ENCODE assay signal across 21 mouse cellular contexts in the genomic region with DNA sequence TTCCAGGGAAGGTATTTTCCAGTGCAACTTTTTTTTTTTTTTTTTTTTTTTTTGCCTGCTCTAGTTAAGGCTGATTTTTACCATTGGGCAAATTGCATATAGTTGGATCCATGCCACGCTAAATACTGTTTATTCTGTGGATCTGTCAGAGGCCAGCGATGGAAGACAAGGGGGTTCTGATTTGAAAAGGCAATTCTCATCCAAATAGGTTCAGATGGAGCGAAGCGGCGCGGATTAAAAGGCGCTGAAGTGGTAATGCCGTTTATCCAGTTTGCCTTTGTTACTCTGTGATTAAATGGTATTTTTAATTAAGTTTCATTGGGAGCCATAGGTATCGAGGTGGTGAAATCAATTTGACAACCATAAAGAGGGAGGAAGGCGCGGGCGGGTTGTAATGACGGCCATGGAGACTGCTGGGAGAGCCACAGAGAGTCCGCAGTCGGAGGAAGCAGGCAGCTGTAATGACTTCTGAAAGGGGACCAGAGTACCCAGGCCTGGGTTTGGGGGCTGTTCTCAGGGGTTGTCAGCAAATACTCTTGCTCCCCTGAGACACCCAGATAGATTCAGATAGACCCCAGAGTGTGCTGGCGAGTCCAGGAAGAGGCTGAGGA.
A peak's percentile ranks its signal among the peaks of the same experiment; 100 is the strongest.
DNase-seq lines count a peak whose midpoint lies in the region; ATAC-seq and TF ChIP-seq lines count a peak whose summit lies in the region.
"Had no signal": no experiment of that assay in that cellular context is flagged by ENCODE, and none has a peak within 500 bp of the region (broad histone marks: within the 10 kb centered on the region; RNA-seq: fewer than 3 reads in every experiment).

No protein-coding gene starts in this region.

- H3K4me1 ChIP-seq in forebrain, embryonic 16.5 days (replicated peaks; ENCODE audit: control insufficient read depth, insufficient read depth, low read length) = peaks cover 13% of the 10 kb centered on the region
- H3K4me1 ChIP-seq in forebrain, embryonic 11.5 days (replicated peaks; ENCODE audit: control insufficient read depth, insufficient read depth, low read length) = peaks cover 2% of the 10 kb centered on the region; the same call in 1 of the 2 replicates
- H3K4me1 ChIP-seq in midbrain, embryonic 10.5 days = peaks cover 41% of the 10 kb centered on the region
- H3K4me1 ChIP-seq in midbrain, postnatal 0 days (ENCODE audit: insufficient read depth, low read length) = 0 out of 2 replicates have a peak, but pooled peaks cover 5% of the 10 kb centered on the region
- peaks cover 13% of the 10 kb centered on the region for H3K4me1 ChIP-seq in midbrain, embryonic 11.5 days (ENCODE audit: control insufficient read depth, insufficient read depth, low read length)
- peaks cover 24% of the 10 kb centered on the region for H3K4me1 ChIP-seq in midbrain, embryonic 15.5 days
- H3K4me1 ChIP-seq: embryonic facial prominence, embryonic 12.5 days had no signal

- H3K27me3 ChIP-seq in forebrain, embryonic 16.5 days (replicated peaks; ENCODE audit: control insufficient read depth, insufficient read depth, low read length) = no peaks in the 10 kb centered on the region
- no peaks in the 10 kb centered on the region for H3K27me3 ChIP-seq in forebrain, embryonic 11.5 days (ENCODE audit: control insufficient read depth, insufficient read depth, low read length)
- peaks cover 43% of the 10 kb centered on the region; the same call in 1 of the 2 replicates for H3K27me3 ChIP-seq in midbrain, embryonic 10.5 days (ENCODE audit: low read depth, poor library complexity, severe bottlenecking)
- H3K27me3 ChIP-seq in midbrain, postnatal 0 days (ENCODE audit: insufficient read depth, low read length) = no peaks in the 10 kb centered on the region
- H3K27me3 ChIP-seq in midbrain, embryonic 11.5 days (ENCODE audit: control insufficient read depth, insufficient read depth, low read length) = no peaks in the 10 kb centered on the region; the same call in 1 of the 2 replicates
- peaks cover 2% of the 10 kb centered on the region; the same call in 1 of the 2 replicates for H3K27me3 ChIP-seq in midbrain, embryonic 15.5 days (replicated peaks)
- H3K27me3 ChIP-seq: CH12.LX; embryonic facial prominence, embryonic 12.5 days; heart, embryonic 12.5 days had no signal

- H3K4me2 ChIP-seq in forebrain, embryonic 16.5 days (ENCODE audit: low read length) = no peak overlapping the region
- no peak overlapping the region for H3K4me2 ChIP-seq in forebrain, embryonic 11.5 days (ENCODE audit: low read depth, low read length, severe bottlenecking)
- H3K4me2 ChIP-seq in midbrain, postnatal 0 days (ENCODE audit: low read depth, low read length, poor library complexity, severe bottlenecking) = no peak overlapping the region
- H3K4me2 ChIP-seq in midbrain, embryonic 11.5 days = no peak overlapping the region
- H3K4me2 ChIP-seq in midbrain, embryonic 15.5 days = 0 out of 2 replicates have a peak overlapping the region, but pooled peaks have one; percentile 1
- H3K4me2 ChIP-seq: embryonic facial prominence, embryonic 12.5 days; forebrain, embryonic 12.5 days; heart, embryonic 12.5 days had no signal

- no peak overlapping the region for H3K27ac ChIP-seq in forebrain, embryonic 16.5 days (ENCODE audit: low read length)
- no peak overlapping the region for H3K27ac ChIP-seq in forebrain, embryonic 11.5 days (ENCODE audit: low read depth, low read length)
- H3K27ac ChIP-seq in midbrain, embryonic 10.5 days (replicated peaks) = peak overlapping the region; percentile 61
- no peak overlapping the region for H3K27ac ChIP-seq in midbrain, postnatal 0 days (ENCODE audit: low read depth, low read length)
- H3K27ac ChIP-seq in midbrain, embryonic 11.5 days (ENCODE audit: low read depth, low read length) = no peak overlapping the region
- H3K27ac ChIP-seq in midbrain, embryonic 15.5 days = peak overlapping the region; percentile 32; the same call in 1 of the 2 replicates
- H3K27ac ChIP-seq: embryonic facial prominence, embryonic 12.5 days; heart, adult 2 months had no signal

- 33% methylated on average over 16 of the region's 16 CpGs for WGBS in forebrain, embryonic 16.5 days
- 82% methylated on average over 16 of the region's 16 CpGs for WGBS in forebrain, embryonic 11.5 days
- 74% methylated on average over 16 of the region's 16 CpGs for WGBS in midbrain, embryonic 10.5 days
- WGBS in midbrain, postnatal 0 days = 38% methylated on average over 16 of the region's 16 CpGs
- 47% methylated on average over 16 of the region's 16 CpGs for WGBS in midbrain, embryonic 11.5 days
- 29% methylated on average over 16 of the region's 16 CpGs for WGBS in midbrain, embryonic 15.5 days

- no peak for TF ChIP-seq CTCF in midbrain, postnatal 0 days (IDR thresholded peaks at IDR 0.05)

- H3K36me3 ChIP-seq in forebrain, embryonic 16.5 days (ENCODE audit: control insufficient read depth, insufficient read depth) = no peaks in the 10 kb centered on the region
- H3K36me3 ChIP-seq in forebrain, embryonic 11.5 days (ENCODE audit: control insufficient read depth, insufficient read depth, low read length) = no peaks in the 10 kb centered on the region
- H3K36me3 ChIP-seq in midbrain, embryonic 10.5 days = peaks cover 21% of the 10 kb centered on the region
- no peaks in the 10 kb centered on the region for H3K36me3 ChIP-seq in midbrain, postnatal 0 days (ENCODE audit: insufficient read depth, low read length)
- no peaks in the 10 kb centered on the region for H3K36me3 ChIP-seq in midbrain, embryonic 11.5 days (ENCODE audit: control insufficient read depth, insufficient read depth, low read length)
- H3K36me3 ChIP-seq in midbrain, embryonic 15.5 days (replicated peaks) = no peaks in the 10 kb centered on the region

- no peak for DNase-seq in forebrain, embryonic 11.5 days (ENCODE audit: low spot score)
- no peak for DNase-seq in midbrain, embryonic 10.5 days (ENCODE audit: low spot score)
- no peak for DNase-seq in midbrain, postnatal 0 days (ENCODE audit: low spot score)
- DNase-seq in midbrain, embryonic 11.5 days (ENCODE audit: low spot score, missing footprints) = peak; percentile 89
- DNase-seq in spleen, postnatal 14 days (ENCODE audit: low spot score in 2 of 2) = no peak
- no peak for DNase-seq in heart, adult 9 months (ENCODE audit: low spot score in 2 of 2)
- DNase-seq: adrenal gland, adult 8-10 months; cerebellum, adult 11-12 months; cerebellum, adult 9-10 months; cerebellum, postnatal 25 days; gastrocnemius, postnatal 14 days; heart, adult 2 months had no signal

- peak; percentile 32; the same call in 1 of the 2 replicates for ATAC-seq in forebrain, embryonic 16.5 days
- no peak for ATAC-seq in forebrain, embryonic 11.5 days (replicated peaks; ENCODE audit: low FRiP score)
- no peak for ATAC-seq in midbrain, postnatal 0 days (ENCODE audit: low FRiP score)
- ATAC-seq in midbrain, embryonic 11.5 days (ENCODE audit: low FRiP score) = peak; percentile 50; the same call in 1 of the 2 replicates
- peak; percentile 53; the same call in 1 of the 2 replicates for ATAC-seq in midbrain, embryonic 15.5 days (replicated peaks)
- ATAC-seq: inflammation-experienced regulatory T-cells, adult 6 months; intestine, postnatal 0 days had no signal

- H3K9me3 ChIP-seq in forebrain, embryonic 16.5 days (ENCODE audit: control insufficient read depth, low read length) = no peaks in the 10 kb centered on the region
- H3K9me3 ChIP-seq in forebrain, embryonic 11.5 days (ENCODE audit: control insufficient read depth, low read length) = no peaks in the 10 kb centered on the region
- no peaks in the 10 kb centered on the region for H3K9me3 ChIP-seq in midbrain, embryonic 10.5 days (replicated peaks)
- no peaks in the 10 kb centered on the region for H3K9me3 ChIP-seq in midbrain, postnatal 0 days (ENCODE audit: low read length)
- no peaks in the 10 kb centered on the region for H3K9me3 ChIP-seq in midbrain, embryonic 11.5 days (ENCODE audit: control insufficient read depth, low read length)
- H3K9me3 ChIP-seq in midbrain, embryonic 15.5 days = no peaks in the 10 kb centered on the region
- H3K9me3 ChIP-seq: embryonic facial prominence, embryonic 12.5 days; forebrain, embryonic 12.5 days; heart, embryonic 12.5 days; hindbrain, embryonic 10.5 days had no signal

- no peak overlapping the region for H3K9ac ChIP-seq in forebrain, embryonic 16.5 days (replicated peaks; ENCODE audit: low read depth, low read length)
- H3K9ac ChIP-seq in forebrain, embryonic 11.5 days (ENCODE audit: low read length) = no peak overlapping the region
- H3K9ac ChIP-seq in midbrain, postnatal 0 days (replicated peaks; ENCODE audit: low read length, poor library complexity, severe bottlenecking) = no peak overlapping the region
- no peak overlapping the region for H3K9ac ChIP-seq in midbrain, embryonic 11.5 days (ENCODE audit: low read length)
- H3K9ac ChIP-seq in midbrain, embryonic 15.5 days = no peak overlapping the region
- H3K9ac ChIP-seq: embryonic facial prominence, embryonic 12.5 days; forebrain, embryonic 12.5 days; heart, embryonic 12.5 days had no signal

- no peak overlapping the region for H3K4me3 ChIP-seq in forebrain, embryonic 16.5 days (replicated peaks; ENCODE audit: low read length)
- H3K4me3 ChIP-seq in forebrain, embryonic 11.5 days (ENCODE audit: low read depth, low read length) = no peak overlapping the region
- no peak overlapping the region for H3K4me3 ChIP-seq in midbrain, embryonic 10.5 days
- H3K4me3 ChIP-seq in midbrain, postnatal 0 days (ENCODE audit: low read depth, low read length) = no peak overlapping the region
- H3K4me3 ChIP-seq in midbrain, embryonic 11.5 days (ENCODE audit: low read depth, low read length) = no peak overlapping the region
- H3K4me3 ChIP-seq in midbrain, embryonic 15.5 days = no peak overlapping the region
- H3K4me3 ChIP-seq: embryonic facial prominence, embryonic 12.5 days; forebrain, embryonic 12.5 days; heart, adult 2 months; heart, embryonic 12.5 days; hindbrain, embryonic 10.5 days had no signal

Comparison
In these comparisons a context has a peak if more than half of its experiments do, and no peak if none do; other contexts are left out.
1. ATAC-seq: peak in forebrain, embryonic 16.5 days (single experiment), midbrain, embryonic 11.5 days (single experiment) and midbrain, embryonic 15.5 days (single experiment); none in forebrain, embryonic 11.5 days (single experiment) and midbrain, postnatal 0 days (single experiment).
2. H3K27ac ChIP-seq: peak in midbrain, embryonic 10.5 days (single experiment) and midbrain, embryonic 15.5 days (single experiment); none in forebrain, embryonic 16.5 days (single experiment), forebrain, embryonic 11.5 days (single experiment), midbrain, postnatal 0 days (single experiment) and midbrain, embryonic 11.5 days (single experiment).